Mouse (Mus musculus): ENCODE data around the gene Mri1. TPM values are rescaled to one million over a fixed set of nuclear protein-coding genes. Genes with fewer than 3 reads are reported as not detected.

Mri1 gene
- polyA plus RNA-seq, 1 experiment from 2014 or later: 60.7 TPM

MicroRNAs encoded within 50 kb of the gene (microRNA counts, 519-probe panel; counts per million panel counts)
- microRNA mmu-miR-23a: 5,466 counts per million, percentile 87 among the panel's probes with 10 or more counts
- 6,467 counts per million, percentile 93 among the panel's probes with 10 or more counts for microRNA mmu-miR-27a

Small RNA genes within 50 kb of the gene (microRNA-seq; reads per million reads assigned to microRNA genes)
- 4,732 reads per million, percentile 90 among the genes with 10 or more reads in this experiment for gene Mir23a
- gene Mir24-2: not detected
- 100 reads per million, percentile 52 among the genes with 10 or more reads in this experiment for gene Mir27a
- gene Mir3074-2: not detected

Other genes with a start within 250 kb of the Mri1 start
- gene 2210011C24Rik, start 245.2 kb downstream of the Mri1 start, polyA plus RNA-seq (2016; fragmentation: Nextera tagmentation; extraction: Ambion mirVana): 0.54 TPM in 1 of 2 replicates, not detected in the other
- gene Palm3, start 235.9 kb downstream of the Mri1 start, polyA plus RNA-seq (2016; fragmentation: Nextera tagmentation; extraction: Ambion mirVana): 10.2 and 10.8 TPM in 2 replicates
- 0.28 and 0.29 TPM in 2 replicates for gene Il27ra, start 214.7 kb downstream of the Mri1 start, polyA plus RNA-seq (2016; fragmentation: Nextera tagmentation; extraction: Ambion mirVana)
- not detected in 2 replicates for gene Rln3, start 212.3 kb downstream of the Mri1 start, polyA plus RNA-seq (2016; fragmentation: Nextera tagmentation; extraction: Ambion mirVana)
- gene Gm10643, start 192.2 kb downstream of the Mri1 start, polyA plus RNA-seq (2016; fragmentation: Nextera tagmentation; extraction: Ambion mirVana): 1.6 and 2.2 TPM in 2 replicates
- 9.1 and 9.3 TPM in 2 replicates for gene Rfx1, start 190.5 kb downstream of the Mri1 start, polyA plus RNA-seq (2016; fragmentation: Nextera tagmentation; extraction: Ambion mirVana)
- gene Dcaf15, start 152.6 kb downstream of the Mri1 start, polyA plus RNA-seq (2016; fragmentation: Nextera tagmentation; extraction: Ambion mirVana): 18.0 and 19.6 TPM in 2 replicates
- gene Podnl1, start 131.3 kb downstream of the Mri1 start, polyA plus RNA-seq (2016; fragmentation: Nextera tagmentation; extraction: Ambion mirVana): 0.28 and 0.37 TPM in 2 replicates
- gene Cc2d1a, start 109.4 kb downstream of the Mri1 start, polyA plus RNA-seq (2016; fragmentation: Nextera tagmentation; extraction: Ambion mirVana): 16.9 and 18.0 TPM in 2 replicates
- gene 4930432K21Rik, start 109.3 kb downstream of the Mri1 start, polyA plus RNA-seq (2016; fragmentation: Nextera tagmentation; extraction: Ambion mirVana): 1.9 and 2.0 TPM in 2 replicates
- gene Nanos3, start 72.1 kb downstream of the Mri1 start, polyA plus RNA-seq (2016; fragmentation: Nextera tagmentation; extraction: Ambion mirVana): 5.3 and 6.3 TPM in 2 replicates
- gene Zswim4, start 20.3 kb downstream of the Mri1 start, polyA plus RNA-seq (2016; fragmentation: Nextera tagmentation; extraction: Ambion mirVana): 52.8 and 57.9 TPM in 2 replicates
- gene D8Ertd738e, start 7.6 kb downstream of the Mri1 start, polyA plus RNA-seq (2016; fragmentation: Nextera tagmentation; extraction: Ambion mirVana): 256 and 282 TPM in 2 replicates
- gene Ccdc130, start 13.1 kb upstream of the Mri1 start, polyA plus RNA-seq (2016; fragmentation: Nextera tagmentation; extraction: Ambion mirVana): 18.1 and 25.1 TPM in 2 replicates
- gene Cacna1a, start 131.1 kb upstream of the Mri1 start, polyA plus RNA-seq (2016; fragmentation: Nextera tagmentation; extraction: Ambion mirVana): 19.6 and 20.5 TPM in 2 replicates